Mouse (Mus musculus): ENCODE measurements around the gene Gm28308. TPM values are rescaled to one million over a fixed set of nuclear protein-coding genes. Genes with fewer than 3 reads are reported as not detected.

Gene Gm28308
- 0.78 and 2.9 TPM in 2 replicates for polyA plus RNA-seq (2012; rRNA removed)

GRCm38 (mm10) chr6:52213119-52213986 is at the start of gene Gm28308, which contains the start of gene Hoxa3:
Gm28308 (minus strand) TSS chr6:52213339.
Hoxa3 (minus strand) TSS chr6:52213336.
- peak; percentile 93 for DNase-seq
- Histone ChIP-seq H3K4me1 (ENCODE audit: control insufficient read depth, insufficient read depth, low read length) (peaks cover 21% of the 10 kb centered on the region), H3K27me3 (replicated peaks; ENCODE audit: control insufficient read depth, insufficient read depth, low read length) (no peaks in the 10 kb centered on the region), H3K36me3 (ENCODE audit: control insufficient read depth, insufficient read depth, low read length) (no peaks in the 10 kb centered on the region), H3K27ac (ENCODE audit: insufficient read depth, low read depth, low read length) (peak within 1 kb of the TSS; percentile 99), H3K4me3 (ENCODE audit: insufficient read depth, low read depth, low read length) (peak within 1 kb of the TSS; percentile 87)
- TF ChIP-seq CTCF (conservative IDR thresholded peaks at IDR 0.05; ENCODE audit: insufficient read depth, insufficient read length, low read depth, low read length), result no peak
- TF ChIP-seq POLR2A (IDR thresholded peaks at IDR 0.05; ENCODE audit: low read depth, low read length), result peak; percentile 86
- WGBS, result 3% methylated on average over 38 of the region's 38 CpGs

GRCm38 (mm10) chr6:52262463-52263320 is 49.6 kb upstream of the Gm28308 start:
- no peak for TF ChIP-seq CTCF (conservative IDR thresholded peaks at IDR 0.05; ENCODE audit: insufficient read depth, insufficient read length, low read depth, low read length)
- TF ChIP-seq POLR2A (IDR thresholded peaks at IDR 0.05; ENCODE audit: low read depth, low read length), result no peak
- peak; percentile 16 for DNase-seq
- Histone ChIP-seq H3K4me1 (ENCODE audit: control insufficient read depth, insufficient read depth, low read length) (no peaks in the 10 kb centered on the region), H3K4me3 (ENCODE audit: insufficient read depth, low read depth, low read length) (no peak overlapping the region), H3K27me3 (replicated peaks; ENCODE audit: control insufficient read depth, insufficient read depth, low read length) (peaks cover 34% of the 10 kb centered on the region), H3K36me3 (ENCODE audit: control insufficient read depth, insufficient read depth, low read length) (no peaks in the 10 kb centered on the region), H3K27ac (ENCODE audit: insufficient read depth, low read depth, low read length) (no peak overlapping the region)
- 11% methylated on average over 24 of the region's 24 CpGs for WGBS

- H3K36me3 ChIP-seq (ENCODE audit: control insufficient read depth, insufficient read depth, low read length), result no peaks in the 10 kb centered on the region
- TF ChIP-seq POLR2A (IDR thresholded peaks at IDR 0.05; ENCODE audit: low read depth, low read length) (no peak), CTCF (conservative IDR thresholded peaks at IDR 0.05; ENCODE audit: insufficient read depth, insufficient read length, low read depth, low read length) (no peak)
- no peaks in the 10 kb centered on the region for H3K4me1 ChIP-seq (ENCODE audit: control insufficient read depth, insufficient read depth, low read length)
- no peak overlapping the region for H3K4me3 ChIP-seq (ENCODE audit: insufficient read depth, low read depth, low read length)
- H3K27me3 ChIP-seq (replicated peaks; ENCODE audit: control insufficient read depth, insufficient read depth, low read length), result peaks cover 33% of the 10 kb centered on the region
- DNase-seq, result peak; percentile 22
- H3K27ac ChIP-seq (ENCODE audit: insufficient read depth, low read depth, low read length), result no peak overlapping the region
- 9% methylated on average over 9 of the region's 9 CpGs for WGBS
These were observed 48.8 kb upstream of the Gm28308 start for GRCm38 (mm10) chr6:52261751-52262462.

- WGBS, result 2% methylated on average over 61 of the region's 72 CpGs
These were observed 47.8 kb upstream of the Gm28308 start, which contains the start of gene Hoxa13 for GRCm38 (mm10) chr6:52260654-52261575. Hoxa13 (minus strand) TSS chr6:52260880.

GRCm38 (mm10) chr6:52259811-52260261 is 46.7 kb upstream of the Gm28308 start:
- Histone ChIP-seq H3K27ac (ENCODE audit: insufficient read depth, low read depth, low read length) (no peak overlapping the region), H3K4me3 (ENCODE audit: insufficient read depth, low read depth, low read length) (no peak overlapping the region), H3K4me1 (ENCODE audit: control insufficient read depth, insufficient read depth, low read length) (no peaks in the 10 kb centered on the region), H3K27me3 (replicated peaks; ENCODE audit: control insufficient read depth, insufficient read depth, low read length) (peaks cover 29% of the 10 kb centered on the region), H3K36me3 (ENCODE audit: control insufficient read depth, insufficient read depth, low read length) (no peaks in the 10 kb centered on the region)
- TF ChIP-seq CTCF (conservative IDR thresholded peaks at IDR 0.05; ENCODE audit: insufficient read depth, insufficient read length, low read depth, low read length), result no peak
- no peak for TF ChIP-seq POLR2A (IDR thresholded peaks at IDR 0.05; ENCODE audit: low read depth, low read length)
- peak; percentile 26 for DNase-seq
- WGBS, result 3% methylated on average over 39 of the region's 39 CpGs

More at GRCm38 (mm10) chr6:52260654-52261575, 47.8 kb upstream of the Gm28308 start, which contains the start of gene Hoxa13:
- TF ChIP-seq POLR2A (IDR thresholded peaks at IDR 0.05; ENCODE audit: low read depth, low read length) (no peak), CTCF (conservative IDR thresholded peaks at IDR 0.05; ENCODE audit: insufficient read depth, insufficient read length, low read depth, low read length) (no peak)
- H3K27ac ChIP-seq (ENCODE audit: insufficient read depth, low read depth, low read length), result no peak within 1 kb of the TSS
- no peaks in the 10 kb centered on the region for H3K4me1 ChIP-seq (ENCODE audit: control insufficient read depth, insufficient read depth, low read length)
- DNase-seq, result no peak
- no peak within 1 kb of the TSS for H3K4me3 ChIP-seq (ENCODE audit: insufficient read depth, low read depth, low read length)
- H3K36me3 ChIP-seq (ENCODE audit: control insufficient read depth, insufficient read depth, low read length), result no peaks in the 10 kb centered on the region
- H3K27me3 ChIP-seq (replicated peaks; ENCODE audit: control insufficient read depth, insufficient read depth, low read length), result peaks cover 32% of the 10 kb centered on the region

Measured in kidney, adult 2 months (tissue).